Mouse (Mus musculus): Measurements from ENCODE around the gene Tmem177.

DNA sequence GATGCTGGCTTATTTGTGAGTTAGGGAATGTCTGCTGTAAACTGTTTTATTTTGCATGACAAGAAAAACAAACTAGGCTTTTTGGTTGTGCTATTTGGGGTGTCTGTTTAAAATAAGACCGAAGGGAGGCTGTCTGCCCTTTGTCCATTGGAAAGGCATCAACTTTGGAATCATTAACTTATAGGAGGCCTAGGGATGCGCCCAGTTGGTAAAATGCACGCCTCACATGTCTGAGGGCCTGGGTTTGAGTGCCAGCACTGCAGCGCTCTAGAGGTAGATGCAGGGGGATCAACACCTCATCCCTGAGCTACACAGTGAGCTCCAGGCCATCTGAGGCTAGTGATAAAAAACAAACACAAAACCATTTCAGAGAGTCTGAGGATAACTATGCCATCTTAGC is 35.5 kb downstream of the Tmem177 start:
- TF ChIP-seq CTCF (IDR thresholded peaks at IDR 0.05; ENCODE audit: control insufficient read depth, insufficient read depth, insufficient read length) (no peak), MYOD1 (IDR thresholded peaks at IDR 0.05; ENCODE audit: control insufficient read depth, insufficient read length, low read depth) (no peak)
